Comparison of ENCODE assay signal across 23 mouse cellular contexts in the genomic region with DNA sequence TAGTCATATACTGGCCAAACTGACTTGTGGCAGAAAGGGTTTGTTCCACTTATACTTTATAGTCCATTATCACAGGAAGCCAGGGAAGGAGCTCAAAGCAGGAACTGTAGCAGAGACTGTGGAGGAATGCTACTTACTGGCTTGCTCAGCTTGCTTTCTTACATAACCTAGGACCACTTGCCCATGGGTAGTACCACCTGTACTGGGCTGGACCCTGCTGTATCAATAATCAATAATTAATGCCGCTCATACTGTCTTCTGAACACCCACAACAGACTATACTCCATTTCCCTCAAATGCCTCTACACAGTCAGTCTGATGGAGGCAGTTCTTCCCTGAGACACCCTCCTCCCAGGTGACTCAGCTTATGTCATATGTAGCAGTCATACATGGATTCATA.
"Had no signal": no experiment of that assay in that cellular context is flagged by ENCODE, and none has a peak within 500 bp of the region (broad histone marks: within the 10 kb centered on the region; RNA-seq: fewer than 3 reads in every experiment).

No protein-coding gene starts in this region.

- H3K9ac ChIP-seq: heart, embryonic 13.5 days; heart, embryonic 15.5 days; hindbrain, embryonic 13.5 days; intestine, embryonic 15.5 days; limb, embryonic 13.5 days; limb, embryonic 15.5 days; liver, embryonic 12.5 days; liver, embryonic 14.5 days had no signal

- H3K27ac ChIP-seq: heart, adult 2 months; heart, embryonic 13.5 days; heart, embryonic 15.5 days; hindbrain, embryonic 13.5 days; hindbrain, postnatal 0 days; intestine, embryonic 15.5 days; layer of hippocampus, adult 2 months; limb, embryonic 13.5 days; limb, embryonic 15.5 days; liver, embryonic 12.5 days; liver, embryonic 14.5 days had no signal

- H3K27me3 ChIP-seq: heart, embryonic 13.5 days; heart, embryonic 15.5 days; hindbrain, embryonic 13.5 days; intestine, embryonic 15.5 days; limb, embryonic 13.5 days; limb, embryonic 15.5 days; liver, embryonic 12.5 days had no signal

- H3K4me2 ChIP-seq: heart, embryonic 11.5 days; heart, embryonic 13.5 days; heart, embryonic 15.5 days; hindbrain, embryonic 13.5 days; intestine, embryonic 15.5 days; limb, embryonic 13.5 days; limb, embryonic 15.5 days; liver, embryonic 12.5 days had no signal

- H3K9me3 ChIP-seq: heart, embryonic 13.5 days; heart, embryonic 15.5 days; hindbrain, embryonic 13.5 days; intestine, embryonic 15.5 days; limb, embryonic 13.5 days; limb, embryonic 15.5 days; liver, embryonic 12.5 days had no signal

- DNase-seq: gastrocnemius, postnatal 14 days; gastrocnemius, postnatal 36 days; heart, adult 2 months; heart, postnatal 14 days; heart, postnatal 36 days; kidney, adult 18-20 months; kidney, adult 8-10 months; kidney, postnatal 10 days; kidney, postnatal 25 days; kidney, postnatal 4 days; layer of hippocampus, postnatal 36 days; left cerebral cortex, postnatal 4 days had no signal

- H3K4me1 ChIP-seq: heart, embryonic 15.5 days; hindbrain, embryonic 13.5 days; intestine, embryonic 15.5 days; limb, embryonic 15.5 days had no signal

- H3K4me3 ChIP-seq: heart, adult 2 months; heart, embryonic 13.5 days; heart, embryonic 15.5 days; hindbrain, embryonic 13.5 days; intestine, embryonic 15.5 days; layer of hippocampus, adult 2 months; limb, embryonic 13.5 days; limb, embryonic 15.5 days; liver, embryonic 12.5 days had no signal

- ATAC-seq: hindbrain, postnatal 0 days; intestine, embryonic 15.5 days; liver, embryonic 12.5 days had no signal
